Mouse (Mus musculus): ENCODE measurements around the gene Bmpr1b.

GRCm38 (mm10) chr3:142059890-142060289 lies 109.3 kb downstream of the Bmpr1b start:
- TF ChIP-seq CTCF (IDR thresholded peaks at IDR 0.05) (no peak), EP300 (IDR thresholded peaks at IDR 0.05) (no peak)

Measured in lung, postnatal 0 days (tissue).